In genomic region chr13:104023356-104023911, GRCm38 (mm10) we compare ENCODE assay signal across 11 mouse cellular contexts.
DNase-seq lines count a peak whose midpoint lies in the region; ATAC-seq and TF ChIP-seq lines count a peak whose summit lies in the region.
"Had no signal": no experiment of that assay in that cellular context is flagged by ENCODE, and none has a peak within 500 bp of the region (broad histone marks: within the 10 kb centered on the region; RNA-seq: fewer than 3 reads in every experiment).

No protein-coding gene starts in this region.

- H3K4me3 ChIP-seq in embryonic facial prominence, embryonic 15.5 days (replicated peaks): no peak overlapping the region
- H3K4me3 ChIP-seq in limb, embryonic 15.5 days: no peak overlapping the region
- no peak overlapping the region for H3K4me3 ChIP-seq in midbrain, postnatal 0 days (ENCODE audit: low read depth, low read length)
- H3K4me3 ChIP-seq: liver, embryonic 13.5 days; midbrain, embryonic 12.5 days had no signal

- TF ChIP-seq CTCF in midbrain, postnatal 0 days (IDR thresholded peaks at IDR 0.05): no peak

- no peaks in the 10 kb centered on the region for H3K27me3 ChIP-seq in embryonic facial prominence, embryonic 15.5 days
- no peaks in the 10 kb centered on the region; the same call in 1 of the 2 replicates for H3K27me3 ChIP-seq in limb, embryonic 15.5 days
- H3K27me3 ChIP-seq in midbrain, postnatal 0 days (ENCODE audit: insufficient read depth, low read length): no peaks in the 10 kb centered on the region
- H3K27me3 ChIP-seq: liver, embryonic 13.5 days had no signal

- peaks cover 29% of the 10 kb centered on the region for H3K4me1 ChIP-seq in embryonic facial prominence, embryonic 15.5 days
- peaks cover 25% of the 10 kb centered on the region for H3K4me1 ChIP-seq in limb, embryonic 15.5 days
- no peaks in the 10 kb centered on the region for H3K4me1 ChIP-seq in midbrain, postnatal 0 days (ENCODE audit: insufficient read depth, low read length)

- 0 out of 2 replicates have a peak overlapping the region, but pooled peaks have one; percentile 1 for H3K4me2 ChIP-seq in embryonic facial prominence, embryonic 15.5 days (replicated peaks)
- H3K4me2 ChIP-seq in limb, embryonic 15.5 days: peak overlapping the region; percentile 15
- no peak overlapping the region for H3K4me2 ChIP-seq in midbrain, postnatal 0 days (ENCODE audit: low read depth, low read length, poor library complexity, severe bottlenecking)
- H3K4me2 ChIP-seq: liver, embryonic 13.5 days; midbrain, embryonic 12.5 days had no signal

- ATAC-seq in embryonic facial prominence, embryonic 15.5 days (ENCODE audit: insufficient number of reproducible peaks, low FRiP score, low TSS enrichment, low read depth): no peak
- ATAC-seq in limb, embryonic 15.5 days (ENCODE audit: insufficient number of reproducible peaks, low FRiP score, low TSS enrichment, low read depth): peak; percentile 85
- ATAC-seq in midbrain, postnatal 0 days (ENCODE audit: low FRiP score): no peak

- H3K9ac ChIP-seq in embryonic facial prominence, embryonic 15.5 days: no peak overlapping the region
- no peak overlapping the region for H3K9ac ChIP-seq in limb, embryonic 15.5 days
- no peak overlapping the region for H3K9ac ChIP-seq in midbrain, postnatal 0 days (replicated peaks; ENCODE audit: low read length, poor library complexity, severe bottlenecking)
- H3K9ac ChIP-seq: liver, embryonic 13.5 days; midbrain, embryonic 12.5 days had no signal

- peak; percentile 48 for DNase-seq in layer of hippocampus, adult 11-12 months (ENCODE audit: low spot score)
- no peak for DNase-seq in layer of hippocampus, postnatal 10 days (ENCODE audit: low spot score in 2 of 2)
- DNase-seq in NIH3T3 (ENCODE audit: low read depth): peak; percentile 74
- DNase-seq in midbrain, postnatal 0 days (ENCODE audit: low spot score): no peak
- no peak for DNase-seq in adrenal gland, postnatal 4 days (ENCODE audit: low spot score in 2 of 2)
- DNase-seq: adrenal gland, postnatal 25 days; heart, postnatal 14 days; liver, embryonic 13.5 days had no signal

- H3K36me3 ChIP-seq in embryonic facial prominence, embryonic 15.5 days: no peaks in the 10 kb centered on the region
- no peaks in the 10 kb centered on the region for H3K36me3 ChIP-seq in limb, embryonic 15.5 days
- H3K36me3 ChIP-seq in midbrain, postnatal 0 days (ENCODE audit: insufficient read depth, low read length): peaks cover 24% of the 10 kb centered on the region
- H3K36me3 ChIP-seq: liver, embryonic 13.5 days had no signal

- WGBS in embryonic facial prominence, embryonic 15.5 days: 39% methylated on average over 11 of the region's 11 CpGs
- 19% methylated on average over 11 of the region's 11 CpGs for WGBS in limb, embryonic 15.5 days
- 76% methylated on average over 11 of the region's 11 CpGs for WGBS in midbrain, postnatal 0 days

- H3K27ac ChIP-seq in embryonic facial prominence, embryonic 15.5 days (replicated peaks): peak overlapping the region; percentile 66; the same call in 1 of the 2 replicates
- peak overlapping the region; percentile 79 for H3K27ac ChIP-seq in limb, embryonic 15.5 days
- no peak overlapping the region for H3K27ac ChIP-seq in midbrain, postnatal 0 days (ENCODE audit: low read depth, low read length)
- H3K27ac ChIP-seq: liver, embryonic 13.5 days; midbrain, embryonic 12.5 days had no signal

- no peaks in the 10 kb centered on the region for H3K9me3 ChIP-seq in embryonic facial prominence, embryonic 15.5 days (replicated peaks)
- no peaks in the 10 kb centered on the region for H3K9me3 ChIP-seq in limb, embryonic 15.5 days
- H3K9me3 ChIP-seq in midbrain, postnatal 0 days (ENCODE audit: low read length): no peaks in the 10 kb centered on the region
- H3K9me3 ChIP-seq: liver, embryonic 13.5 days; midbrain, embryonic 12.5 days had no signal

Comparison
In these comparisons a context has a peak if more than half of its experiments do, and no peak if none do; other contexts are left out.
1. DNase-seq: peak in layer of hippocampus, adult 11-12 months (single experiment) and NIH3T3 (single experiment); none in layer of hippocampus, postnatal 10 days (0 of 2), midbrain, postnatal 0 days (single experiment) and adrenal gland, postnatal 4 days (0 of 2).